Mouse (Mus musculus) urinary bladder, postnatal 14 days (tissue): ENCODE measurements around the gene Fermt3.
"Not testable (repeated sequence)": the region's sequence is repeated elsewhere in the genome, so short reads cannot be mapped to it uniquely, and the experiment has no call there.

ENCODE experiments used
- DNase-seq: peaks from one replicate; pipeline ENCODE4 v3.0.0; 2021; ENCODE audit warnings: low spot score

Fermt3 gene

DNA sequence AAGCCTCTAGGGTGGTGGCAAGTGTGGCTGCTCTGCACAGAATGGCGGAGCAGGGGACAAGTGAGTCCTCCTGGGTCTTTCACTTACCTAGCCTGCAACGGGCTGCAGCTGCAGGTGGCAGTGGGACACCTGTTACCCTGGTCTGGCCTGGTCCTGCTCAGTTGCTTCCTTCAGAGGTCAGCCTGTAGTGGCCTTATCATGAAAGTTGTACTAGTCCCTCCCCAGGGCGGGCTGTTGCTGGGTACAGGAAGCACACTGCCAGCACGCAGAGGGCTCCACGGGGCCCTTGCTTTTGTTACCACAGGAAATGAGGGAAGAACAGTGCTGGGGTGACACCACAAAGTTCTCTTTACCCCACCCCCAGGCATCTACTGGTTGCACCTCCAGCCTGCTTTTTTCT lies at the start of gene Fermt3:
TSS of gene Fermt3 (minus strand) at position 279 of the 400 bp plus-strand sequence.
- no peak for DNase-seq

DNA sequence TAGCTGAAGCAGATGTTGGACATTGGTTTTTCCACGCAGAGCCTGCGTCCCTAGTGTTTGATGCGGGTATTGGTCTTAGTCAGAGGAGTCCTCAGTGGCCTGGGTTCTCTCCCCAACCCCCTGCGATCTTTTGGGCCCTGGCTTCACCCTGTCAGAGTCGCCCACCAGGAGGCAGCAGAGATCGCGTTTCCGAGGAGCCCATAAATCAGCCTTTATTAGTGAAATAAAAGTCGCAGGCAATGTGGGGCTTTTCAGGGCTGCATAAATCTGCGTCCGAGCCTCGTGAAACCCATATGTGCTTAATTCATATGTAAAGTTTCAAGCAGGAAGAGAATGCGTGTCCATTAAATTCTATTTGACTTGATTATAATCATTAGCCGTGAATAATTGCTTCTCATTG lies 48.9 kb upstream of the Fermt3 start:
- peak; percentile 84 for DNase-seq

DNA sequence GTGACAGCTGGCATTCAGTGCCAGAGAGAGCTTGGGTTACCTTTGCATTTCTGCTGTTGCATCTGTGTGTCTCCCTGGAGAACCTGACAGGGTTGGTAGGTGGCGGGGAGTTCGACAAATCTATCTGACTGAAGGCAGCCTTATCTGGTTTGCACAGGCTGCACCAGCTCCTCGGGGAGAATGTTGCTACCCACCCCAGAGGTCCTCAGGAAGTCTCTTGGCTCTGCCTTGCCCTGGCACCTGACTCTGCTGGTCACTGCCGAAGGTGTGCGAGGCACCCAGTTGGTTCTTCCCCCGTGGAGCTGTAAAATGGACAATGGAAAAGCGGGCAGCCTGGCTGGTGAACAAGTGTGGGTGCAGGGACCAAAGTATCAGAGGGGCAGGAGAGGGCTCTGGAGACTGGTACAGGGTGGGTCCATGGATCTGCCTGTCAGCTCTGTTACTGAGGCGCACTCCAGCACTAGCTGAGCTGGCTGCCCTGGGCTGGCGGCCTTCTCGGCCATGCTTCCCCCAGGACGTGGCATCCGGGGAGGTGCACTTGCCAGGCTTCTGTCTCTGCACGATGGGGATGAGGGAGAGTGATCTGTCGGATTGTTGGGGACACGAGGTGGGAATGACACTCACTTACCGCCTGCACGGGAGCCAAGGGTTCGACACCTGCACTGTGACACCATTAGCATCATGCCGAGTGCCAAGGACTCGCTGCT lies 48.2 kb upstream of the Fermt3 start:
- DNase-seq: no peak

DNA sequence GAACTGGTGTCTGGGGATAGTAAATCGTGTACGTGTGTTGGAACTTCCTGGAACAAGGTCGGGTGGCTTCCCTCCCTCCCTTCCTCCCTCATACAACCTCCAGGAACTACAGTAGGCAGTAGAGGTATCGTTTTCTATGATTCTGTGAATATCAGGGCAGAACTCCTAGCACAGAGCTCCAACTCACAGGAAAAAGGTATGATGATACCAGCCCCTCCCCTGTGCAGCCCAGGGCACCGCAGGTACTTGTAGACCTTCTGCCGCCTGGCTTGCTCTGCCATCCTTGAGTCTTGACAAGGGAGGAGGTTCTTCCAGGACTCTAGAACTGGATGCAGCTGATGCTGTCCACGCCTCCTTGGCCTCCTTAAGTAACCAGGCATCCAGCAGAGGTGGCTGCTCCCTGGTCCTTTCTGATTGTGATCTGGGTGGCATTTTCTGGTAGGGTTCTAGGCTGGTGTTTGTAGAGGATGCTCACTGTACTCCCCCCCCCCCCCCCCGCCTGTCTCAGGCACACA lies 47.6 kb upstream of the Fermt3 start:
- DNase-seq: no peak

DNA sequence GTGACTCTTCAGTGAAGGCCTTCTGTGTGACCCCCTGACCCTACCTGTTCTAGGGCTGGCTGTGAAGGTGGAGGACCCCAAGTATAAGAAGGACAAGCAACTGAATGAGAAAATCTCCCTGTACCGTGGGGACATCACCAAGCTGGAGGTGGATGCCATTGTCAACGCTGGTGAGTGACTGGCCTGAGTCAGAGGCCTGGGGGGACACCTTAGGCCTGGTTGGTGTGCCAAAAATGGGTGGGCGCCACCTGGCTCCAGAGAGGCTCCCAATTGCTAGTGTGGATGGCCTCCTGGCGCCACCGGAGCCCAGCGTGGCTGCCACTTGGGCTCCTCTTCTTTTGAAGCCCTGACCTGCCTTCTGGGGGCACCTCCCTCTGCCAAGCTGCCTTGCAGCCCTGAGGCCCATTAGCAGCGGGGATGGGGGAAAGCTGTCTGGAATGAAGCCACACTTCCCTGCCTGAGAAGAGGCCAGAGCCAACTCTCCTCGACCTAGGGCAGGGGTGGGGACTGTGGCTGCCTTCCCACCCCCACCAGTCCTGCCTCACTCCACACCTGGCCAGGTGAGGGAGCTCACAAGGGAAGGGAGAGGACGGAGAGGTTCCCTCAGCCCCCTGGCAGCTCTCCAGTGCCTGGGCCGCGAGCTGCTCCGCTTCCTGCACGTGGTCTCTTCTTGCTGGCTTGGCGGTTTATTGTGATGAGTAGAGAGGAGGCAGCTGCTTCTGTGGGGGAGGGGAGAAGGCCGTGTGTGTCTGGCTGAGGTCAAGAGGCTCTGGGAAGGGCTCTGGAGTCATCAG lies 47.0 kb upstream of the Fermt3 start:
- DNase-seq: peak; percentile 38

DNA sequence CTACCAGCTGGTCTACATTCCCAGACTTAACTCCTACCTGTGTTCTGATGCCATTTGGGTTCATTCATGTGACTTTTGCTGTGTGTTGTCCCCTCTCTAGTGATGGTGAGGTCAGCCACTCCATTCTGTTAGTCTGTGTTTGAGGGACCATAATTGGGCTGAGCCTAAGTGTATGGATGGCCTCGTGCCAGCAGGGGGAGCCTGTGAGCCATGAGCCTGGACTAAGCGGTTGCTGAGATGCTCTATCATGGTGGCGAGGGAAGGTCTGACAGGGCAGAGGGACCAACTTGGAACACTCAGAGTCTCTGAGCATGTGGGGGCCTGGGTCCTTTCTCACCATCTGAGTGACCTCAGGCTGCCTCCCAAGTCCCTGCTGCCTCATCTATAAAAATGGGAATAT lies 45.3 kb upstream of the Fermt3 start:
- peak; percentile 87 for DNase-seq

DNA sequence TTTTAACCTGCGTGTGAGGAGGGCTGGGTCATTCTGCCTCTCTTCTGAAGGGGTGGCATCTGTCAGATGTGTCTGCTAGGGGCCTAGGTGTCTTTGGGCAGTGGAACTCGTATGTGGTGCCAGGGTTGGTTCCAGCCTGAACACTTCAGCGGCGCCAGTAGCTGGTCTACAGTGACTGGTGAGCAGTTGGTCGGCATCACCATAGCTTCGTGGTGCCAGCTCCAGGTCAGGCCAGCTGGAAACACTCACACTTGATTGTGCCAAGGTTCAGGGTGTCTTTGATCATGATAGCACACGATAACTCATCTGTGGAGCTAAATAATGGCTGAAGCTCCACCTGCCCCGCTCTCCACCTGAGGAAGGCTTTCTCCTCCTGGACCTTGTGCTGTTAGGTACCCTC lies 43.6 kb upstream of the Fermt3 start:
- DNase-seq: no peak

DNA sequence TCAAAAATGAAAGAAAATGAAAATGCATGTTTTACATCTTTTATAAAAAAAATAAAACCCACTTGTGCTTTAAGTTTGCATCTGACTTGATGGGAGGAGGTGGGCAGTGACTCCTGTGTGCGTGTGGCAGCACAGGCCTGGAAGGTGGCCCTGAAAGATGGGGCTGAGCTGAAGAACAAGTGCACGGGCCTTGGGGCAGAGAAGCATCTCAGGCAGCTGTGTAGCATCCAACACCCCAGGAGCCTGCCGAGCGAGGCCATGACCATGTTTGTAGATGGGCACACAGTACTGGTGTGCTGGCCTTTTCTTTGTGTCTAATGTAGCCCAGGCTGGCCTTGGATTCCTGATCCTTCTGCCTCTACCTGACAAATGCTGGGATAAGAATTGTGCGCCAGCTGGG lies 42.8 kb upstream of the Fermt3 start:
- DNase-seq: no peak

DNA sequence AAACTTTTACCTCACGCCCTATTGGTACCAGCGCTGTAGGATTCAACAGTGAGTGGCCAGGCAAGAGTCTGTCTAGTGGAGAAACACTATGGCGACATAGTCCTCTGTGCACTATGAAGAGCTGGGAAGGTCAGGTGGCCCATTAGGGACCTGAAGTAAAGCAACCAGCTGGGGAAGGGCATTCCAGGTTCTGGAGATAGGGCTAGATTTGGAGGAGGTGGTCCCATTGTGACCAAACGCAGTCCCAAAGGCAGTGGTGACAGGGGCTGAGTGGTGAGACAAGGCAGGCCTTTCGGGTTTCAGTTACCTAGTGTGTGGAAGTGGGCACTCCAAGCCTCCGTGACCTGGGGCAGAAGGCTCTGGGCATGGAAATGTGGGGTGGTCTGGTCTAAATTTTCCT lies 39.3 kb upstream of the Fermt3 start:
- DNase-seq: no peak

DNA sequence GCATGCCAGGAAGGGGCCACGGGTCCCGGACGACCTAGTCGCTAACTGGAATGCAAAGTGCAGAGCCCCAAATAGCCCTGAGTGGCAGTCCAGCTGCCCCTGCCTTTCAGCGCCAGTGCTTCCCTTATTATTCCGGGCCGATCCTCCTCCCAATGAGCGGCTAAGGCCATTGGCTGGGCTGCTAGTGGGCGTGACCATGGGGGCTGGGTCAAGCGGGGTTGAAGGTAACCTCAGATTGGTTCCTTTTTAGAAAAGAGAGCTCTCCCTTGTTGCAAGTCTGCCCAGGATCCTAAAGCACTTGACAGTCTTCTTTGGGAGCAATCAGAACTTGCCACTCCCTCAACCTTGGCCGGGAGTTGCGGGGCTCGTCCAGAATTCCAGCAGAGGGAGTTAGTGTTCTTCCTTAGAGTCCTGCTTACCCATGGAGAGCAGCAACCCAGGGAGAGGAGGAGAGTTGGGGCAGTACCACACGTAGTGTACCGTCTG lies 38.5 kb upstream of the Fermt3 start:
- DNase-seq: peak; percentile 87

DNA sequence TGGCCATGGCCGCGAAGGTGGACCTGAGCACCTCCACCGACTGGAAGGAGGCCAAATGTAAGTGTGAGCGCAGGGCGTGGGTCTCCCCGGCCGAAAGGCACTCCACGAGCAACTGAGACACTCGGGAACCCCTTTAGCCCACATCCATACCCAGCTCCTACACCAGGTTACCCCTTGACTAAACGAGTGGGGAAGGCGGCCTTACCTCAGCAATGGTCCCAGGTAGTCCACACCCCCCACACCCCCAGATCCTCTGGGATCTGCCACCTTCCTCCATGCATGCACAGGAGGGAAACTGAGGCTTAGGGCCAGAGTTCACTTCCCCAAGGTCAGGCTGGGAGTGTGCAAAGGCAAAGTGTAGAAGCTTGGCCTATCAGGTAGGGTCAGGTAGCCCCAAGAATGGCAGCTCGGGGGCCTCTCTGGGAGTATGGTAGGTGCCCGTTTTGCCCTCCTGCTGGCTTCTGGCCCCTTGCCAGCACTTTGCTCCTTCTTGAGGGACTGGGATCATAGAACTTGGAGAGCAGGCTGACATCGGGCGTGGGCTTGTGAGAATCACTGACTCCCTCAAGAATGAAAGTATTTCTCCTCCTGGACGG lies 38.0 kb upstream of the Fermt3 start:
- DNase-seq: peak; percentile 68

DNA sequence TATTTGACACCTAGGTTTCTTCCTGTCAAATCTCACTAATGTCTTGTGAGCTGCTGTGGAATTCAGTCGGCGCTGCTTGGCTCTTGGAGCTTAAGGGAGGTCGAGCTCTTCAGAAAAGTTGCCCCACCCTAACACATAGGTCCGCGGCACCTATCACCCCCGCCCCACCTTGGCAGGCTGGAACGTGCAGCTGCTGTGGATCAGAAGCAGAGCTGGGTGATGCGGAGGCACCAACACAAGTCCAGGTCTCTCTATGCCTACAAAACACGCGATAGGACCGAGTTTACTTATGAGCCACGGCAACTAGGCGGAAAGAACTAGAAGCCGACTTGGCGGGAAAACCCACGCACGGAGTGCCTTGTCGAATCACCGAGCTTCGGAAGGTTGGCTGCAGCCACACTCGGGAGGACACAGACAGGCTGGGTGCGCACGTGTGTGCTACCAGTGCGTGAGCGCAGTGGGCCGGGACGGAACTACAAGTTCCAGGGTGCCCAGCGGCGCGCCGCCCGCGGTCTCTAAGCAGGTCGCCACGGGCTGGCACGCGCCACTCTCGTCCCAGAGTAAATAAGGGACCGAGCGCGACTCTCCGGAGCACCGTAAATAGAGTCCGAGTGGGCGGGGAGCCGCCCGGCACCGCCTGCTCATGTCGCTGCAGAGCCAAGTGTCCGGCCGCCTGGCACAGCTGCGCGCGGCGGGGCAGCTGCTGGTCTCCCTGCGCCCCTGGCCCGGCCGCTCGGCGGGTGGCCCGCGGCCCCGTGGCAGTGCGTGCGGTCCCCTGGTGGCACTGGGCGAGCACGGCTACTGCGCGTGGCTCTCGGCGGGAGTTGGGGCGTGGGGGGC lies 37.2 kb upstream of the Fermt3 start, which contains the start of gene Macrod1:
TSS of gene Macrod1 (plus strand) at position 563 of the 840 bp plus-strand sequence.
- DNase-seq: peak; percentile 79

DNA sequence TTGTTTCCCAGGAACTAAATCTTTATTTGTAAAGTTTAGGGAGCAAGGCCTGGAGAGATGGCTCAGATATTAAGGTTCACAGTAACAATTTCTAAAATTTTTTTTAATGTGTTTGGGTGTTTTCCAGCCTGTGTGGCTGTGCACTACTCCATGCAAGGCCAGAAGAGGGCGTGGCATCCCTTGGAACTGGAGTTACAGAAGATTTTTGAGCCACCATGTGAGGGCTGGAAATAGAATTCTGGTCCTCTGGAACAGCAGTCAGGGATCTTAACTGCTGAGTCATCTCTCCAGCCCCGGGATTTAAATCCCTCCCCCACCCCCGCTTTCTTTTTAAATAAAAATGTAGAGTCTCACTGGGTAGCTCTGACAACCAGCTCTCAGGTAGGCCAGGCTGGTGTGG lies 35.9 kb upstream of the Fermt3 start:
- DNase-seq: peak; percentile 48

DNA sequence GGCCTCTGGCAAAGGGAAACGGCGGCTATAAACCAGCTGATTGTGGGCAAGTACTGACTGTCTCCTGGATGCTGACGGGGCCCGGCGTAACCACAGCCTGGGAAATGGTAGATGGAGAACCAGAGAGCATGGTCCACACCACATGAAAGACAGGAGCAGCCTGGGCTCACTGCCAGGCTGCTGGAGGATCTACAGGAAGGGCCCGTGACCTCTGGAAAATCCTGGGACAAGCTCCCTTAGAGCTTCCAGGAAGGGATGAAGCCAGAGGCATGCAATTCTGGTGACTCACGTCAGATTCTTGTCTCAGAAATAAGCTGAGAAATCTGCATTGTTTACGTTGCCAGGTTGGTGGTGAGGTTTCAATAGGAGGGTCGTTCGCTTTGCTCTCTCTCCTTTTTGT lies 35.5 kb upstream of the Fermt3 start:
- peak; percentile 42 for DNase-seq

DNA sequence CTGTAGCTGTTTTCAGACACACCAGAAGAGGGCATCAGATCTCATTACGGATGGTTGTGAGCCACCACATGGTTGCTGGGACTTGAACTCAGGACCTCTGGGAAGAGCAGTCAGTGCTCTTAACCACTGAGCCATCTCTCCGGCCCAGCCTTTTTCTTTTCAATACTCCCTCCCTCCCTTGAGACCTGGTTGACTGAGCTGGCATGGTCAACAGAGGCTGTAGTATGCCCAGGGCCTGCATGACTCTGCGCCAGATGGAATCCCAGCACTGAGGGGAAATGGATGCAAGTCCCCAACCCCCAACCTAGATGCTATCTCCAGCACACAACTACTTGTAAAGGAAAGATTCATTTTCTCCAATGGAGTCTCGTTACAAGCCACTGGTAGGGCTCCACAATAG lies 34.1 kb upstream of the Fermt3 start:
- DNase-seq: not testable (repeated sequence)

DNA sequence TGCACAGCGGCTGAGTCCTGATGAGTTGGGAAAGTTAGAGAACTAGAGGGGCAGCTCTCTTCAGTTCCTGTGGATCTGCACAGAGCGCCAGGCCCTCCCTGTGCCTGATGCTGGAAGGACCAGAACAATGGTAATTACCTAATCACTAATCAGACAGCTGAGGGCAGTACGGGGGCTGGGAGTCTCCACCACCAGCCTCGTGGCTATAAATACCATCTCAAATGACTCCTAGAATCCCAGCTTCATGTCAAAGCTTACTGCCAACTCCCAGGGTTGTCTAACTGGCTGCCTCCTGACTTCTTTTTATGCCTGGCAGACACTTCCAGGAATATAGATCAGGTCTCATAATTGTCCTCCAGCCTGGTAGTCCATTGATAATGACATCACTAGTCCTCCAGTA lies 25.4 kb upstream of the Fermt3 start:
- no peak for DNase-seq

DNA sequence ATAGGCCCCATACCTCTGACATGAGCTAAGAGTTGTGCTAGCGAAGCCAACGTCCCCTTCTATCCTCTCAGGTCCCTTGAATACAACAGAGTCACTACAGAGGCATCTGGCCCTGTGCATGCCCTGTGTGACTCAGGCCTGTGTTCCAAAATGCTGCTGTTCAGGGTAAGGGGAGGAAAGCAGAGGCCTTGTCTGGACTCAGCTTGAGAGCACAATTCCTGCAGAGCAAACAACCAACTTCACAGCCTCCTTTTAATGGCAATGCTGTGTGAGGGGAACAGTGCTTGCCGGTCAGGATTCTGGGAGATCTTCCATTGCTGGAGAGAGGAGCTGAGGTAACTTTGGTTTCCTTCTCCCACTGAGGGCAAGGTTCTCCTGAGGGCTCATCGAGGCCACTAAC lies 25.0 kb upstream of the Fermt3 start:
- DNase-seq: no peak

DNA sequence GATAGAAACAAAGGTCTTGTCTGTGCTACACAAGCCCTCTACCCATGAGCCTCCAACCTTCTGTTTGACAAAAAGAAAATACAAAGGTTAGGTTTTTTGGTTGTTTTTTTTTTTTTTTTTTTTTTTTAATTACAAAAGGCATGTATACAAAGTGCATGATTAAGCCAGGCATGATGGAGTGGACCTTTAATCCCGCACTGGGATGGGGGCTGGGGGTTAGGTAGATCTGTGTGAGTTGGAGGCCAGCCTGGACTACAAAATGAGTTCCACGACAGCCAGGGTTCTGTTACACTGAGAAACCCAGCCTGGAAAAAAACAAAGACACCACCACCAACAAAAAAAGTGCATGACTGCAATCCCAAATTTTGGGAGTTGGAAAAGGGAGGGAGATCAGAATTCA lies 21.9 kb upstream of the Fermt3 start:
- no peak for DNase-seq

DNA sequence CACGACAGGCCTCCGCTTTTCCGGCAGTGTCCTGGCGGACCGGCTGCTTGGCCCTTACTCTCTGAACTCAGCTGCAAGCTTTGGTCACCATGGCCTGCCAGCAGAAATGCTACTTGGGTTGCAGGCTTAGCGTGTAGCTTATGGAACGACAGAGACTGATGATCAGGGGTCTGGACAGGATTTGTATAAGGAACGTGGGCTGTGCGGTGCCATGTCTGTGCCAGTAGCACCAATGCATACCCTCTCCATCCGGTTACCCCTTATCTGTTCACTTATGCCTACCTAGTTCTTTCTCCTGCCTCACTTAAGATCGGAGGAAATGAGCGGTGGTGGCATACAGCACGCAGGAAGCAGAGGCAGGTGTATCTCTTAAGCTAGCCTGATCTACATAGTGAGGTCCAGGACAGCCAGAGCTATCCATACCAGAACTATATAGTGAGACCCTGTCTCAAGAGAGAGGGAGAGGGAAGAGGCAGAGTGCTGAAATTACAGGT lies 21.4 kb upstream of the Fermt3 start:
- no peak for DNase-seq

DNA sequence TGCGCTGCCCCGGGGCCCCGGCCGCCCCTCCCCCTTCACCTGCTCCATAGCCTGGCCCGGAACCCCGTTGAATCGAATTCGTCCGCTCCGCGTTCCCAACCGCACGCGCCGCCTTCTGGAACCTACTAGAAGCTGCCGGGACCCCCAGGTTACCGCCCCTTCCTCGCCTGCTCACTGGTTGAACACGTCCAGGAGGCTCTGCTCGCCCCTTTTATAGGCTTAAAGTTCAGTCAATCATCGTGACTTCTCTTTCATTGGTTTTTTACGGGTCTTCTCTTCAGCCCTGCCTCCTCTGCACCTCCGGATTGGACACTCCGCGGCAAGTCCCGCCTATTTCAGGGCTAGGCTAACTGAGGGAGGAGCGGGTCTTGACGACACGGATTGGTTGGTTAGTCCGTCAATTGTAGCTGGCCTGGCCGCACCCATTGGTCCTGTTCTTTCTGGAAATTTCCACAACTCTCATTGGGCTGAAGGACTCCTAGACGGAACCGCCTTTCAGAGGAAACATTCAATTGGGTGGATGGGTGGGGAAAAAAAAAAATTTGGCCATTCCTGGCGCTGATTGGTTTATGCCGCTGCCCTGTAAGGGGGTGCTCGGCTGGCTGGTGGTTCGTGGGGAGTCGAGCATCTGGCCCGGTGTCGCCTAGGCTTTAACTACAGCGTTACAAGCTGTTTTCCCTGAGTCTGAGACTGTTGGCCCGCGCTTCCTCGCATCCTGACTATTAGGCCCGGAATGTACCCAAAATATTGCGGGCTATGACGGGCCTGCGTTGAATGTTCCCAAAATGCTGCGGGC lies 20.8 kb upstream of the Fermt3 start, which contains the start of gene Stip1:
TSS of gene Stip1 (minus strand) at position 127 of the 796 bp plus-strand sequence.
- peak; percentile 99 for DNase-seq
